Mouse (Mus musculus): ENCODE results near the gene Evx1.
"Not testable (repeated sequence)": the region's sequence is repeated elsewhere in the genome, so short reads cannot be mapped to it uniquely, and the experiment has no call there.

Gene Evx1

GRCm38 (mm10) chr6:52321826-52322315, 8.6 kb downstream of the Evx1 start:
- no peak for DNase-seq (ENCODE audit: low spot score)

DNA sequence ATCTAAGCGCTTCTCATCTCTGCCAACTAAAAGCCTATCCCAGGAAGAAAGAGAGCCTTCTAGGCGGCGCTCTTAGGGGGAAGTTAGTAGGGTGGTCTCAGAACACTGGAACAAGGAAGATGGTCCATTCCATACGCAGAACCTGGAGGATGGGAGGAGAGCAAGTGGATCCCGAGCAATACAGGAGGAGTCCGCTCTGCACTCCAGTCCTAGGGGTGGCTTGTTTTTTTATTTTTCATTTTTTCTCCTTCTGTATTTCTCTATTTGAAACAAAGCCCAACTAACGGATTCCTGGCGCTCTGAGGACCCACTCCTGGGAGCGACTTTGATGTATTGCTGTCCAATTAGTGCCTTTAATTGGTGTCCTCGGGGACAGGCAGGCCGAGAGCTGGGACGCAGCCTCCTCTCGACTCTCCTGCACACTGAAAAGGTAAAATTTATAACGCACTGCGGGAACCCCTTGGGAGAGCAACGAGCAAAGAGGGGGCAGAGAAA, 9.5 kb downstream of the Evx1 start:
- DNase-seq (ENCODE audit: low spot score) = no peak

DNA sequence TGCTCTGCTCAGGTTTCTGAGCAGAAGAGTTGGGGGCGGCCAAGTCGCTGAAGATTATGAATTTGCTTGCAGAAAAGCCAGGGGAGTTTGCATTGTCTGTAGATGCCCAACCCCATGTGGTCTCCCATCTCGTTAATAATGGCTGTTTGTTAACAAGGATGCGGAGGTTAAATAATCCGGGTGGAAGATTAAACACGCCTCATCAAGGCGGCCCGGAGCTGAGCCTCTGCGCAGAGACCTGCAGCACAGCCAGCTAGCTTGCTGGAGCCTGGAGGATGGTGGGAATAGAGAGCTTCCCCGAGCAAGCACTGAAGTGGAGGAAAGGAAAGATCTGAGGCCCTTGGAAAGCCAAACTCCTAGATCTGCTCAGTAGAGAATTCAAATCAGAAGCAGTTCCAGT, 10.0 kb downstream of the Evx1 start:
- DNase-seq (ENCODE audit: low spot score) = no peak

DNA sequence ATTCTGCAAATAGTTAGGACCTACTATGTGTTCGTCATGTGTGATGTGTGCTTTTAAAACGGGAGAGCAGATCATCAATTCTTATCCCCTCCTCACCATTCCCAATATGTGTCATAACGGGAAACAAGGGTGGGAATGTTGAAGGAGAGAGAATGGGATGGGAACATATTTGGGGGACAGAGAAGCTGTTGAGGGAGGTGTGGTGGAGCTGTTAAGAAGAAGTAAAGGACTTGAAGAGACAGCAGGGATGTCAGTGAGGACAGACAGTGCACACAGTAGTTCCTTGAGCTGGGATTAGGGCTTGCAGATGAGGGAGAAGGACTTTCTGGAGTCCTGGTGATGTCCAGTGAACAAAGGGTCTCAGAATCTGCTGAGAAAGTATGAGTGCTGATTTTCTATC, 10.8 kb downstream of the Evx1 start:
- DNase-seq (ENCODE audit: low spot score) = no peak

- DNase-seq (ENCODE audit: low spot score) = not testable (repeated sequence)
Observed at GRCm38 (mm10) chr6:52346816-52347215, 33.5 kb downstream of the Evx1 start.

GRCm38 (mm10) chr6:52366021-52366420, 52.7 kb downstream of the Evx1 start:
- DNase-seq (ENCODE audit: low spot score) = no peak

- no peak for DNase-seq (ENCODE audit: low spot score)
Observed at GRCm38 (mm10) chr6:52366533-52366932, 53.2 kb downstream of the Evx1 start.

DNA sequence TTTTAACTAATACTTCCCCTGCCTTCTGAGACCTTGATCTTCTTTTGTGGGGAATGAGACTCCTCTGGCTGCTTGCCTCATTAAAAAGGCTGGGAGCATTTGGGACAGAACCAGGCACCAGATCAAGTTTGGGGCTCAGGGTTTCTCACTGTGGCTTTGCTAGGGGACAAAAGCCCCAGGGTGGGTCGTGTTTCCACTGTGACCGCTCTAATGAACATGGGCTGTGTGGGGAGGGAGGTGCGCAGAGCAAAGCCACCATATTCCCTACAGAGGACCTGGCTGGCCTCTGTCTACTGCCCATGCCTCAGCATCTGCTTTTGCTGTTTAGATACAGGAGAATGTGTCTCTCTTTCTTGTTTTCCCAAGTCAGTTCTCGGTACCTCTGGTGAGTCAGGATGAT, 53.8 kb downstream of the Evx1 start:
- no peak for DNase-seq (ENCODE audit: low spot score)

Measured in adipocyte (in vitro differentiated cells).